Mouse (Mus musculus) embryonic facial prominence, embryonic 11.5 days (tissue): ENCODE measurements at regions not wholly inside any gene's neighbourhood (a gene's known extent, or its start where the extent isn't known, plus 50 kb on each side); places are given as distances from the start of the nearest gene placed in this dataset.

Experiments used
- ATAC-seq: fragments of 200-750 bp; cut with Nextera tagmentation; replicated peaks from 2 replicates; pipeline ENCODE4 v1.8.0; 2017; ENCODE audit warnings: low read depth; ENCODE audit not compliant: insufficient number of reproducible peaks, low FRiP score, low TSS enrichment
- DNase-seq: peaks from one replicate; pipeline ENCODE4 v3.0.0-alpha.2; 2015; ENCODE audit warnings: low spot score
- H3K27ac ChIP-seq: fragments of 300-500 bp; sonication (generic); replicated peaks from 2 replicates; pipeline ENCODE4 v1.5.1; 2014; ENCODE audit warnings: mild to moderate bottlenecking, low read depth, low read length, control low read depth
- H3K27me3 ChIP-seq: fragments of 300-500 bp; sonication (generic); 2 replicates; pipeline ENCODE4 v1.6.1; 2014; ENCODE audit warnings: mild to moderate bottlenecking, low read length, moderate library complexity, mixed read lengths; ENCODE audit not compliant: control insufficient read depth, insufficient read depth
- H3K36me3 ChIP-seq: fragments of 300-500 bp; sonication (generic); replicated peaks from 2 replicates; pipeline ENCODE4 v1.6.1; 2014; ENCODE audit warnings: low read depth, mild to moderate bottlenecking, low read length, moderate library complexity, mixed read lengths; ENCODE audit not compliant: control insufficient read depth, insufficient read depth
- H3K4me1 ChIP-seq: fragments of 300-500 bp; sonication (generic); 2 replicates; pipeline ENCODE4 v1.6.1; 2014; ENCODE audit warnings: low read length, mixed read lengths; ENCODE audit not compliant: control insufficient read depth, insufficient read depth
- H3K4me2 ChIP-seq: fragments of 300-500 bp; sonication (generic); 2 replicates; pipeline ENCODE4 v1.6.1; 2014; ENCODE audit warnings: low read depth, mild to moderate bottlenecking, control low read depth, low read length, moderate library complexity
- H3K4me3 ChIP-seq: fragments of 300-500 bp; sonication (generic); 2 replicates; pipeline ENCODE4 v1.5.1; 2014; ENCODE audit warnings: low read depth, low read length, control low read depth
- H3K9ac ChIP-seq: fragments of 300-500 bp; sonication (generic); replicated peaks from 2 replicates; pipeline ENCODE4 v1.6.1; 2014; ENCODE audit warnings: mild to moderate bottlenecking, control low read depth, low read length
- H3K9me3 ChIP-seq: fragments of 300-500 bp; sonication (generic); replicated peaks from 2 replicates; pipeline ENCODE4 v1.6.1; 2016; ENCODE audit warnings: mild to moderate bottlenecking, low read length, inconsistent platforms, mixed read lengths; ENCODE audit not compliant: control insufficient read depth
- WGBS: fragments of 180-500 bp; shearing (Covaris S2); extraction: QIAGEN DNeasy Blood & Tissue Kit; methylation state at CpG from one replicate; pipeline ENCODE4 v1.1.7; 2014; 5-methylcytosine and 5-hydroxymethylcytosine counted together

DNA sequence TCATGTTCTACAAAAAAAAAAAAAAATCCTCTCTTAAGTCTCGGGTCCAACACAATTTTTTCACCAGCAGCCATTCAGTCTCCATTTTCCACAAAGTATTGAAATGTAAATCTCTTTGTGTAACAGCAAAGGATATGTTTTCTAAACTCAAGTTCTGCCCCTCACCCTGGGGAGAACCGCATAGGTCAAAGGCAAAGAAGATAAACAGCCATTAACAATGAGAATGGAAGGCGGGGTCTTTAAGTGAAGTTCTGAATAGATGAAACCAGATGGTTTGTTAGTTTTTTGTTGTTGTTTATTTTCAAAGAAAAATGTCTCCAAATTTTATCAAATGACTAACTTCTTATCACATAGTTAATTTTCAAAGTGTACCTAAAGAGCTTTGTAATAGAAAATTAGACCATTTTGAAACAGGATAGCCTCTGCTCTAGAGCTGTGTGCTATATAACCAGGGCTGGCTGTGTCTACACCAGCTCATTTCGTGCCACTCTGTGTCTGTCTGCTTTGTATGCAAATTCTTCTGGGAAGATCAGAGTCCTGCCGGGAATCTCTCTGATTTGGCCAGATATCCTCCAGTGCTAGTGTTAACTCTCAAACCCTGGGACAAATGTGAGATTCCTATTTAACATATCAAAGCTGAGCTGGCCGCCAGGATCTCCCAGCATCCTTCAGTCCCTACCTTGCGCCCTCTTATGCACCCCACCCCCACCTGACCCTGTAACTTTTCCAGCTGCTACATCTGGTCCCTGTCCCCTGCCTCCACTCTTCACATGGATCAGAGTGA lies 240.9 kb downstream of the Qk start:
- DNase-seq: no peak
- Histone ChIP-seq H3K9me3 (no peaks in the 10 kb centered on the region), H3K27me3 (no peaks in the 10 kb centered on the region), H3K9ac (no peak overlapping the region), H3K27ac (no peak overlapping the region), H3K4me1 (no peaks in the 10 kb centered on the region), H3K36me3 (no peaks in the 10 kb centered on the region), H3K4me3 (no peak overlapping the region), H3K4me2 (no peak overlapping the region)
- ATAC-seq: no peak
- 52% methylated on average over 7 of the region's 7 CpGs for WGBS

DNA sequence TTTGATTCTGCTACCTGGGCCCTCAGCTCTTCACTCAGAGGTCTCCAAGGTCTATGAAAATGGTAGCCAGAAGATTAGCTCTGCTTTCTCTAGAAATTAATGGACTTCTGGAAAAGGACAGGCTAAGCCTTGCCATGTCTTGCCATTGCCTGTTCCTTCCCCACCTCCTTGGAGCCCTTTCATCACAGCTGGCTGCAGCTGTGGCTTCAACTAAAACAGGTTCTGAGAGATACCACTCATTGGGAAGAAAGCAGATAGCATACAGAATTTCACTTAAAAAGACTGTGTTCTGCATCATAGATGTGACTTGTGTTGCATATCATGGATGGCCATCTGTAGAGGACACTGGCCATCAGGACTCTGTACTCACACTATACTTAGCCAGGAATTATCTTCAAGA lies 246.4 kb downstream of the Qk start:
- Histone ChIP-seq H3K4me1 (no peaks in the 10 kb centered on the region), H3K9me3 (no peaks in the 10 kb centered on the region), H3K9ac (no peak overlapping the region), H3K4me3 (no peak overlapping the region), H3K27ac (no peak overlapping the region), H3K4me2 (no peak overlapping the region), H3K36me3 (no peaks in the 10 kb centered on the region), H3K27me3 (no peaks in the 10 kb centered on the region)
- DNase-seq (no peak), ATAC-seq (no peak)

DNA sequence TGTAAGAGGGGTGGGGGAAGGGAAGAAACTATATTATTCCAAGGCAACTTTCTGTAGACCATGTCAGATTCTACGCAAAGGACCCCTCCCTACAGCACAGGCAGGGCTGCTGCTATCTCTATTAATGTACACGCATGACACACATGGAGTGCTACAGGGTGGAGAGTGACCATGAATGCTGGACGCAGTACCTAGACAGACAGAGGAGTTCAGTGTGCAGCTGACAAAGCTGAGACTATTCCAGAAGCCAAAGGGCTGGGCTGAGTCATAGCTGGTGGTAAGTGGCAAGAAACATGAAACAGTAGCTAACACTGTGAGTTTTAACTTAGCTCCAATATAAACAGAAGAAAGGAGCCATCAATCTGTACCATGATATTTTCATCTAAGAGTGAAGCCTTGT lies 250.4 kb downstream of the Qk start:
- DNase-seq (no peak), ATAC-seq (no peak)
- 96% methylated on average over 3 of the region's 3 CpGs for WGBS
- Histone ChIP-seq H3K27ac (no peak overlapping the region), H3K27me3 (no peaks in the 10 kb centered on the region), H3K4me1 (no peaks in the 10 kb centered on the region), H3K9me3 (no peaks in the 10 kb centered on the region), H3K36me3 (no peaks in the 10 kb centered on the region), H3K9ac (no peak overlapping the region), H3K4me2 (no peak overlapping the region), H3K4me3 (no peak overlapping the region)

DNA sequence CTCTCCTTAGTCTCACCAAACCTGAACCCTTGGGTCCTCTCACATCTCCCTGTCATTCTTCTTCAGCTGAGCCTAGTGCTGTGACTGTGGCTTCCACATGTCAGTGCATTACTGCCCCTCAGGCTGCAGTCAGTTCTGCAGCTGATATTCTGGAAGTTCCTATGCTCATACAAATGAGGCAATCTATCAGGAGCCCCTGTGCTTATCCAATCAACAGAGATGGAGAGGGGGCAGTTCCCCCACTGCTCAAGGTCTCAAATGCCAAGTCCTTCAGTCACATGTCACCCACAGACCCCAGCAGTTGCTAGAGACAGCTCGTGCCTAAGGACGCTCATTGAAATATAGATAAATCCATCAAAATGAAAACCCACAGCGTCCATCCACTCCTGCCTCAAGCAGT lies 254.5 kb downstream of the Qk start:
- H3K36me3 ChIP-seq: no peaks in the 10 kb centered on the region
- H3K4me1 ChIP-seq: no peaks in the 10 kb centered on the region
- H3K4me3 ChIP-seq: no peak overlapping the region
- H3K9ac ChIP-seq: no peak overlapping the region
- no peaks in the 10 kb centered on the region for H3K27me3 ChIP-seq
- no peak for DNase-seq
- H3K9me3 ChIP-seq: no peaks in the 10 kb centered on the region
- no peak overlapping the region for H3K4me2 ChIP-seq
- no peak overlapping the region for H3K27ac ChIP-seq
- 92% methylated on average over 3 of the region's 3 CpGs for WGBS
- ATAC-seq: no peak

DNA sequence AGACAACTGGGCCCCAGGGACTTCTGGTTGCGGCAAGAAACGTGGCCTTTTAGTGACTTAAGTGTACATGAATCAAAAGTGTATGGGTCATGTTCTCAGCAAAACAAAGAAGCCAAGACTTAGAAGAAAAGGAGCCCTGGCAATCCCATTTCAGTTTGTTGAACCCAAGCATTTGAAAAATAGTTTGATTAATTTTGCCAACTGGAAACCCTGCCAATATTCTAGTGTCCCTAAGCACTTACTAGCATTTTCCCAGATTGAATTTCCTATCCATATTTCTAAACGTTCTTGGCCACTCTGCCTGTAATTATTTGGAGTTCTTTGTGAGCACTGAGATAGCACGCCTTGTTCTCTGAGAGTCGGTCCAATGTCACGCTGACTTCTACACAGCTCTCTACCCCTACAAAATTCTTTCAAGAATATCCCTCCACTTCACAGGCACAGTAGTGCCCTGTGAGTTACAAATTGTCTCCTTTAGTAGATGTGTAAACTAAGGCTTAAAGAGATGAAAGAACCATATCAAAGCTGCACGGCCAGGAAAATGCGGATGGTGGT lies 257.0 kb downstream of the Qk start:
- Histone ChIP-seq H3K36me3 (no peaks in the 10 kb centered on the region), H3K9me3 (no peaks in the 10 kb centered on the region), H3K4me2 (no peak overlapping the region), H3K9ac (no peak overlapping the region), H3K27ac (no peak overlapping the region), H3K4me3 (no peak overlapping the region), H3K4me1 (no peaks in the 10 kb centered on the region), H3K27me3 (no peaks in the 10 kb centered on the region)
- ATAC-seq: no peak
- no peak for DNase-seq
- 82% methylated on average over 8 of the region's 8 CpGs for WGBS

DNA sequence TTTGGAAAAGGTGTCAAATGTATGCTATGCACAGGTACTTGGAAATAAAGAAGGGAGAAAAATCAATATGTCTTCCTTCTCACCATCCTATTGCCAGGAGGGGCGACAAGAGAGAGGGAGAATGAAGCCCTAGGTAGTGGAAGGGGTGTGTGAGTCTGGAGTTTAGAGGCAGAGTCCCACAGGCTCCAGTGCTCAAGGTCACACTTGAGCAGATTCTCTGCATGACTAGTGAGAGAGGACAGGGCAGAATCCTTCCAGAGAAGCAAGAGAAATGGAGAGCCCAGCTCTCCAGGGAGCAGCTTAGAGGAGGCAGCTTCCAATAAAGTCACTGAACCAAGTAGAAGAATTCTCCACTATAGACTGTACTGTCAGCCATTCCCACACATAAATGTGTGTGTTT lies 261.9 kb downstream of the Qk start:
- H3K4me3 ChIP-seq: no peak overlapping the region
- H3K9me3 ChIP-seq: no peaks in the 10 kb centered on the region
- no peaks in the 10 kb centered on the region for H3K27me3 ChIP-seq
- no peaks in the 10 kb centered on the region for H3K36me3 ChIP-seq
- DNase-seq: no peak
- H3K27ac ChIP-seq: no peak overlapping the region
- no peak overlapping the region for H3K9ac ChIP-seq
- no peaks in the 10 kb centered on the region for H3K4me1 ChIP-seq
- no peak overlapping the region for H3K4me2 ChIP-seq
- ATAC-seq: no peak
- 88% methylated on average over 1 of the region's 1 CpGs for WGBS

DNA sequence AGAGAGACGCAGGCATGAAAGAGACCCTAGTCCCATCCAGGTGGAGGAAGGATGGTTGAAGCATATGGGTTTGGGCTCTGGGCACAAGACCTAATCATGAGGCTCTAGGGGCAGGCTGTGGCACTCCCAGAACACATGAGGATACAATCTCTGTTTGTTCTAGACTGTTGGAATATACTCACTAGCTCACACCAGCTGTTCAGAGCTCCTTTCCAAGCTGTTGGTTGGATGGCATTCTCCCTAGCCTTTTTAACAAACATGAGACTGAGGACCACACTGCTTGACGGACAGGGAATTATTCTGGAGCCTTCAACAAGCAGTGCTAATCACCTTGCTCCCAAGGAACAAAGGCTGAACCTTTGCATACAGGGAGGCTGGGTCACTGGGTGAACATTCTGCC lies 263.6 kb downstream of the Qk start:
- H3K27me3 ChIP-seq: no peaks in the 10 kb centered on the region
- no peak overlapping the region for H3K9ac ChIP-seq
- no peak overlapping the region for H3K4me2 ChIP-seq
- no peaks in the 10 kb centered on the region for H3K36me3 ChIP-seq
- H3K4me1 ChIP-seq: no peaks in the 10 kb centered on the region
- ATAC-seq: no peak
- H3K27ac ChIP-seq: no peak overlapping the region
- no peaks in the 10 kb centered on the region for H3K9me3 ChIP-seq
- H3K4me3 ChIP-seq: no peak overlapping the region
- no peak for DNase-seq
- WGBS: 74% methylated on average over 2 of the region's 2 CpGs

DNA sequence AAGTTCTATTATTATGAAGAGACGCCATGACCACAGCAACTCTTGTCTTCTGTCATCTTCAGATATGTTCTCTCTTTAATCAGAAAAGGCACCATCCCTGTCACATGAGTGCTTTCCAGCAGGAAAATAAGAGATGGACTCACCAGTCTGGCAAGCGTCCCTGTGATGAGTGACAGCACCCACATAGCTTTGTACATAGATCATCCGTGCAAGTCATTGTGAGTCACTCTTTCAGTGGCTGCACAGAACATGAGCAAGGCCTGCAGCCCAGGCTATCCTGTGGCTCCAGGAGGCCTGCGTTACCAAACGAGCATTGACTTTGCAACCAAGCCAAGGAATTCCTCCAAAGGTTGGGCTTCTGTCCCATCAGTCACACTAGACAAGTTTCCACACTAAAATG lies 265.3 kb downstream of the Qk start:
- no peak overlapping the region for H3K4me3 ChIP-seq
- WGBS: 87% methylated on average over 5 of the region's 5 CpGs
- H3K9me3 ChIP-seq: no peaks in the 10 kb centered on the region
- no peak overlapping the region for H3K4me2 ChIP-seq
- no peaks in the 10 kb centered on the region for H3K4me1 ChIP-seq
- no peaks in the 10 kb centered on the region for H3K36me3 ChIP-seq
- no peak overlapping the region for H3K9ac ChIP-seq
- H3K27me3 ChIP-seq: no peaks in the 10 kb centered on the region
- no peak overlapping the region for H3K27ac ChIP-seq
- DNase-seq (no peak), ATAC-seq (no peak)
